Mouse (Mus musculus) brain, embryonic 14.5 days (tissue): Measurements from ENCODE around the gene Pla2g4b.

ENCODE experiments used
- CTCF ChIP-seq: fragments of 200-500 bp; IDR thresholded peaks from 2 replicates; pipeline ENCODE4 v1.5.1; 2012; ENCODE audit warnings: inconsistent platforms, mild to moderate bottlenecking, moderate library complexity, borderline replicate concordance; ENCODE audit not compliant: insufficient read depth, insufficient read length; ENCODE audit errors: extremely low read depth
- POLR2A ChIP-seq: fragments of 200-500 bp; IDR thresholded peaks from 2 replicates; pipeline ENCODE4 v1.6.1; 2012; ENCODE audit warnings: mild to moderate bottlenecking, inconsistent platforms, borderline replicate concordance; ENCODE audit not compliant: poor library complexity, insufficient read depth, insufficient read length, severe bottlenecking; ENCODE audit errors: extremely low read depth

DNA sequence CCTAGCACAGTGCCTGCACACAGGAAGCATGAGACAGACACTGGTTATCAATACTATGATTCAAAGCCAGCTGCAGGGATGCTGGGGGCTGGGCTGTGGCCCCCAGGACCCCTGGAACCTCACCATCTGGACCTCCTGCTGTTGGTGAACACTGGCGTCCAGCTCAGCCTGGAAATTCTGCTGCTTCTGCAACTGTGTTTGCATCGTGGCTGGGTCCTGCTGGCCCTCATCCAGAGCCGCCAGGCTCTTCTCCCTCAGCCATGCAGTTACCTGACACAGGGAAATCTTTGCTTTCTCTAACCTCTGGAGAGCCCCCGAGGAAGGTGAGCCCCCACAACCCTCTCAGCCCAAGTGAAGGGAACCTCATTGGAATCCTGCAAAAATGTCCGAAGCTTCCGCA, 18.2 kb downstream of the Pla2g4b start:
- TF ChIP-seq CTCF (no peak), POLR2A (no peak)
